Mouse (Mus musculus) neural tube, embryonic 14.5 days (tissue): Measurements from ENCODE around the gene Diaph2. TPM values are rescaled to one million over a fixed set of nuclear protein-coding genes. Genes with fewer than 3 reads are reported as not detected.

Source experiments
- ATAC-seq: fragments of 200-750 bp; cut with Nextera tagmentation; 2 replicates; pipeline ENCODE4 v1.8.0; 2017; ENCODE audit warnings: low read depth, mild to moderate bottlenecking, moderate TSS enrichment, moderate library complexity
- H3K27ac ChIP-seq: fragments of 300-500 bp; sonication (generic); 2 replicates; pipeline ENCODE4 v1.5.1; 2014; ENCODE audit warnings: low read depth, mild to moderate bottlenecking, control low read depth, low read length, moderate library complexity, mixed read lengths
- H3K27me3 ChIP-seq: fragments of 300-500 bp; sonication (generic); 2 replicates; pipeline ENCODE4 v1.6.1; 2014; ENCODE audit warnings: low read length; ENCODE audit not compliant: control insufficient read depth, insufficient read depth
- H3K36me3 ChIP-seq: fragments of 300-500 bp; sonication (generic); 2 replicates; pipeline ENCODE4 v1.6.1; 2014; ENCODE audit warnings: low read length, mixed read lengths; ENCODE audit not compliant: control insufficient read depth, insufficient read depth
- H3K4me1 ChIP-seq: fragments of 300-500 bp; sonication (generic); 2 replicates; pipeline ENCODE4 v1.6.1; 2014; ENCODE audit warnings: low read length; ENCODE audit not compliant: control insufficient read depth, insufficient read depth
- H3K4me2 ChIP-seq: fragments of 300-500 bp; sonication (generic); 2 replicates; pipeline ENCODE4 v1.6.1; 2014; ENCODE audit warnings: mild to moderate bottlenecking, low read depth, low read length, control low read depth
- H3K4me3 ChIP-seq: fragments of 300-500 bp; sonication (generic); 2 replicates; pipeline ENCODE4 v1.5.1; 2014; ENCODE audit warnings: low read depth, low read length, control low read depth, mixed read lengths
- H3K9ac ChIP-seq: fragments of 300-500 bp; sonication (generic); replicated peaks from 2 replicates; pipeline ENCODE4 v1.6.1; 2014; ENCODE audit warnings: low read depth, mild to moderate bottlenecking, control low read depth, low read length, mixed read lengths
- H3K9me3 ChIP-seq: fragments of 300-500 bp; sonication (generic); 2 replicates; pipeline ENCODE4 v1.6.1; 2016; ENCODE audit warnings: low read length; ENCODE audit not compliant: control insufficient read depth
- WGBS: fragments of 180-500 bp; shearing (Covaris S2); extraction: QIAGEN DNeasy Blood & Tissue Kit; methylation state at CpG from one replicate; pipeline ENCODE4 v1.1.7; 2014; 5-methylcytosine and 5-hydroxymethylcytosine counted together
- polyA plus RNA-seq: library from polyadenylated mRNA; unstranded; fragments of >200 nt; fragmentation: Nextera tagmentation; extraction: Ambion mirVana; gene quantifications from 2 replicates; pipeline ENCODE4 v1.2.1, GENCODE M21; 2014

The Diaph2 gene
- polyA plus RNA-seq, 1 experiment from 2014 or later, result 2.8 TPM

- H3K27me3 ChIP-seq, result no peaks in the 10 kb centered on the region
- 55% methylated on average over 2 of the region's 2 CpGs for WGBS
- no peak overlapping the region for H3K4me3 ChIP-seq
- ATAC-seq, result no peak
- H3K9ac ChIP-seq, result no peak overlapping the region
- H3K36me3 ChIP-seq, result no peaks in the 10 kb centered on the region
- H3K4me2 ChIP-seq, result no peak overlapping the region
- no peaks in the 10 kb centered on the region for H3K9me3 ChIP-seq
- H3K27ac ChIP-seq, result no peak overlapping the region
- H3K4me1 ChIP-seq, result no peaks in the 10 kb centered on the region
These were observed 455.7 kb downstream of the Diaph2 start for GRCm38 (mm10) chrX:130205243-130205642.

GRCm38 (mm10) chrX:130212227-130212626, 462.7 kb downstream of the Diaph2 start:
- no peaks in the 10 kb centered on the region for H3K9me3 ChIP-seq
- no peak for ATAC-seq
- H3K9ac ChIP-seq, result no peak overlapping the region
- H3K27ac ChIP-seq, result no peak overlapping the region
- H3K36me3 ChIP-seq, result no peaks in the 10 kb centered on the region
- 90% methylated on average over 4 of the region's 4 CpGs for WGBS
- no peak overlapping the region for H3K4me3 ChIP-seq
- no peak overlapping the region for H3K4me2 ChIP-seq
- no peaks in the 10 kb centered on the region for H3K27me3 ChIP-seq
- no peaks in the 10 kb centered on the region for H3K4me1 ChIP-seq

DNA sequence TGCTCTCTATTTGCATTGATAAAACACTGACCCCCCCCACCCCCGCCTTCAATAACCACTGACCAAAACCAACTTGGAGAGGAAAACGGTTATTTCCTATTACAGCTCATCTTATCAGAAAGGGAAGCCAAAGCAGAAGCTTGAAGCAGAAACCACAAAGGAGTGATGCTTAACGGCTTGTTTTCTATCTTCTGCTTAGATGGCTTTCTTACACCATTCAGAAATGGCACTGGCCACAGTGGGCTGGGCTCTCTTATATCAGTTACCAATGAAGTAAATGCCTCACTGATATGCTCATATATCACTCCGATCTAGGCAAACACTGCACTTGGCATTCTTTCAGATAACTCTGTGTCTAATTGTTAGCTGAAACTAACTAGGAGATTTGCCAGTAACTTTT, 463.2 kb downstream of the Diaph2 start:
- H3K4me3 ChIP-seq, result no peak overlapping the region
- no peak for ATAC-seq
- WGBS, result 96% methylated on average over 4 of the region's 4 CpGs
- H3K27me3 ChIP-seq, result no peaks in the 10 kb centered on the region
- H3K9ac ChIP-seq, result no peak overlapping the region
- H3K4me2 ChIP-seq, result no peak overlapping the region
- no peaks in the 10 kb centered on the region for H3K9me3 ChIP-seq
- no peaks in the 10 kb centered on the region for H3K4me1 ChIP-seq
- H3K36me3 ChIP-seq, result no peaks in the 10 kb centered on the region
- no peak overlapping the region for H3K27ac ChIP-seq

DNA sequence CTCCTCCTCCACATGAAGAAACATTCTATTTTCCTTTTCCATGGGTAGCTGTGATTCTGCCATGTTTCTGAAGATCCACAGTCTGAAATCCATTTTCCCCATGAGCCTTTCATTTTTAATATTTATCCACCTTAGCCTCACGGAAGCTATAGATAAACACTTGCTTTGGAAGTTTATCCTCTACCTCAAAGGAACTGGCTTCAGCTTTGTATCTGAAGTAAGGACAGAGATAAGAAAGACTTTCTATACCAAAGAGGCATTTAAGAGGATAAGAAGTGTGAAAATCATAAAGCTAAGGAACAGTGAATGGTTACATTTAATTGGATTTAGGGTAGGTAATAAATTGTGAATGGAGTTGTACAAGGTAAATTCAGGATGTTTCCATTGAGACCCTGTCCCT, 480.5 kb downstream of the Diaph2 start:
- H3K9ac ChIP-seq, result no peak overlapping the region
- no peak overlapping the region for H3K4me2 ChIP-seq
- no peak overlapping the region for H3K4me3 ChIP-seq
- H3K36me3 ChIP-seq, result no peaks in the 10 kb centered on the region
- no peak overlapping the region for H3K27ac ChIP-seq
- H3K9me3 ChIP-seq, result no peaks in the 10 kb centered on the region
- H3K27me3 ChIP-seq, result no peaks in the 10 kb centered on the region
- 93% methylated on average over 1 of the region's 1 CpGs for WGBS
- H3K4me1 ChIP-seq, result no peaks in the 10 kb centered on the region
- ATAC-seq, result no peak

- H3K27me3 ChIP-seq, result no peaks in the 10 kb centered on the region
- 92% methylated on average over 1 of the region's 1 CpGs for WGBS
- no peak overlapping the region for H3K4me3 ChIP-seq
- H3K4me2 ChIP-seq, result no peak overlapping the region
- H3K4me1 ChIP-seq, result no peaks in the 10 kb centered on the region
- no peak overlapping the region for H3K27ac ChIP-seq
- no peak overlapping the region for H3K9ac ChIP-seq
- H3K36me3 ChIP-seq, result no peaks in the 10 kb centered on the region
- H3K9me3 ChIP-seq, result no peaks in the 10 kb centered on the region
- ATAC-seq, result no peak
These were observed 485.6 kb downstream of the Diaph2 start for GRCm38 (mm10) chrX:130235167-130235566.

DNA sequence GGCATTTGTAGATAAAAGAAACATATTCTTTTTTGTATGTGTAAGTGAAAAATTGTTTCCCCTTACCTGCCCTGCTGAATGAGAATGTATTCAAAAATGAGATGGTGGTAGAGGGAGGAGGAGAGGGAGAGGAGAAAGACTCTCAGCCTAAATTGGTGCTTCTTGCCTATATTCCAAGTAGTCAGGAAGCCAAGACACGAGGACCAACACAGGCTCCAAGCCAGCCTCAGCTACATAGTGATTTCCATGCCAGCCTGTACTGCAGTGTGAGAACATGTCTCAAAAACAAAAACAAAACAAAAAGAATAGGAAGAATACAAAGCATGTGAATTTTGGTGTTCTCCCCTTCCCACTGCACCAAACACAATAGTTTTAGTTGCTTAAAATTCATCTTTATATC, 497.1 kb downstream of the Diaph2 start:
- 80% methylated on average over 1 of the region's 1 CpGs for WGBS
- Histone ChIP-seq H3K4me1 (no peaks in the 10 kb centered on the region), H3K9me3 (no peaks in the 10 kb centered on the region), H3K4me3 (no peak overlapping the region), H3K4me2 (no peak overlapping the region), H3K9ac (no peak overlapping the region), H3K36me3 (no peaks in the 10 kb centered on the region), H3K27me3 (no peaks in the 10 kb centered on the region), H3K27ac (no peak overlapping the region)
- ATAC-seq, result no peak

- Histone ChIP-seq H3K9ac (no peak overlapping the region), H3K36me3 (no peaks in the 10 kb centered on the region), H3K4me1 (no peaks in the 10 kb centered on the region), H3K4me2 (no peak overlapping the region), H3K9me3 (no peaks in the 10 kb centered on the region), H3K4me3 (no peak overlapping the region), H3K27ac (no peak overlapping the region), H3K27me3 (no peaks in the 10 kb centered on the region)
- WGBS, result 88% methylated on average over 4 of the region's 4 CpGs
- ATAC-seq, result no peak
These were observed 504.1 kb downstream of the Diaph2 start for GRCm38 (mm10) chrX:130253664-130254063.

- Histone ChIP-seq H3K9ac (no peak overlapping the region), H3K27ac (no peak overlapping the region), H3K36me3 (no peaks in the 10 kb centered on the region), H3K4me1 (no peaks in the 10 kb centered on the region), H3K27me3 (no peaks in the 10 kb centered on the region), H3K9me3 (no peaks in the 10 kb centered on the region), H3K4me2 (no peak overlapping the region), H3K4me3 (no peak overlapping the region)
- no peak for ATAC-seq
These were observed 516.2 kb downstream of the Diaph2 start for GRCm38 (mm10) chrX:130265707-130266106.

DNA sequence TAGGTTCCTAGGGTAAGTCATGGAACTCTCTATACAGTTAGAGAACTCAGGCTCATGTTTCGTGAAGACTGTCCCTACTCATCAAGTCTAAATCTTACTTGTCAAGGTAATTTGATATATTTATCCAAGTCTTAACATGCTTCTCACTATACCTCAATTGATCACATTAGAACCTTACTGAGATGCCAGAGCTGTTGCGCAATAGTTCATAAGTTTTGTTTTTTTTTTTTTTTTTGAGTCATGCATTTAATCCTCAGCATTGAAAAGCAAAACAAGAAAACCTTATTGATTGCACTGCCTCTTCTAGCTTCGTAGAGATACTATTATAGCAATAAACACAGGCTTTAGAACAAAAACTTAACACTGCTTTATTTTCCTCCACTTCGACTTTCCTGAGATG, 529.6 kb downstream of the Diaph2 start:
- H3K9me3 ChIP-seq, result no peaks in the 10 kb centered on the region
- H3K4me2 ChIP-seq, result no peak overlapping the region
- no peak overlapping the region for H3K4me3 ChIP-seq
- WGBS, result 87% methylated on average over 4 of the region's 4 CpGs
- H3K4me1 ChIP-seq, result no peaks in the 10 kb centered on the region
- H3K27me3 ChIP-seq, result no peaks in the 10 kb centered on the region
- ATAC-seq, result no peak
- no peak overlapping the region for H3K9ac ChIP-seq
- H3K36me3 ChIP-seq, result no peaks in the 10 kb centered on the region
- no peak overlapping the region for H3K27ac ChIP-seq

- WGBS, result 79% methylated on average over 2 of the region's 2 CpGs
- Histone ChIP-seq H3K4me1 (no peaks in the 10 kb centered on the region), H3K27me3 (no peaks in the 10 kb centered on the region), H3K4me2 (no peak overlapping the region), H3K36me3 (no peaks in the 10 kb centered on the region), H3K9me3 (no peaks in the 10 kb centered on the region), H3K4me3 (no peak overlapping the region), H3K9ac (no peak overlapping the region), H3K27ac (no peak overlapping the region)
- no peak for ATAC-seq
These were observed 531.9 kb downstream of the Diaph2 start for GRCm38 (mm10) chrX:130281484-130281883.
